Comparison of ENCODE assay signal across 12 mouse cellular contexts in the genomic region with DNA sequence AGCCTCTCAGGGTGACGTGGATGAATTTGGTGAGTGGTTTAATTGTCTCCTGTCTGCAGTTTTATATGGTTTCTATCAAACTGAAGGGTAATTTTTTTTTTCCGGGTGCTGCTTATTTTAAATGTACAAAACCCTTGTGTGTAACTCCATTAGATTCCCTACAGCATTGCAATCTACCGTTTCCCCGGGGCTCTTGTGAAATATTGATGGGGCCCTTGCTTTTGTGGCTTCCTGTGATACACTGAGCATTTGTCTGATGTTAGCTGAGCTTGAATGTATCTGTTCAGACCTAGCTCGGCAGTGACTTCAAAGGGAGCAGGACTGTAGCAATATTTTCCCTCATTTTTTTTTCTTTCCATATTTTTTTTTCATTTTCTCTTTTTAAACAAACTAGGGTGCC.
"Had no signal": no experiment of that assay in that cellular context is flagged by ENCODE, and none has a peak within 500 bp of the region (broad histone marks: within the 10 kb centered on the region; RNA-seq: fewer than 3 reads in every experiment).

No protein-coding gene starts in this region.

- H3K27me3 ChIP-seq: liver, embryonic 13.5 days; midbrain, embryonic 12.5 days had no signal

- DNase-seq: kidney, adult 18-20 months; kidney, adult 9 months; kidney, postnatal 14 days; kidney, postnatal 4 days; liver, embryonic 13.5 days; lung, adult 2 months; lung, postnatal 14 days; lung, postnatal 4 days; thymus, postnatal 25 days had no signal

- H3K27ac ChIP-seq: liver, embryonic 13.5 days; midbrain, embryonic 12.5 days had no signal

- ATAC-seq: intestine, embryonic 16.5 days had no signal

- H3K9ac ChIP-seq: liver, embryonic 13.5 days; midbrain, embryonic 12.5 days had no signal

- H3K9me3 ChIP-seq: midbrain, embryonic 12.5 days had no signal

- H3K4me1 ChIP-seq: liver, embryonic 13.5 days had no signal

- H3K4me2 ChIP-seq: liver, embryonic 13.5 days; midbrain, embryonic 12.5 days had no signal

- H3K36me3 ChIP-seq: liver, embryonic 13.5 days; midbrain, embryonic 12.5 days had no signal

- H3K4me3 ChIP-seq: liver, embryonic 13.5 days; midbrain, embryonic 12.5 days; myocyte had no signal
